Mouse (Mus musculus): Measurements from ENCODE around the gene Zfp219. TPM values are rescaled to one million over a fixed set of nuclear protein-coding genes. Genes with fewer than 3 reads are reported as not detected.
"Not testable (repeated sequence)": the region's sequence is repeated elsewhere in the genome, so short reads cannot be mapped to it uniquely, and the experiment has no call there.

Zfp219 gene
- 10 to 100 TPM; 33.8 to 38.0 TPM for total RNA-seq (2021)

DNA sequence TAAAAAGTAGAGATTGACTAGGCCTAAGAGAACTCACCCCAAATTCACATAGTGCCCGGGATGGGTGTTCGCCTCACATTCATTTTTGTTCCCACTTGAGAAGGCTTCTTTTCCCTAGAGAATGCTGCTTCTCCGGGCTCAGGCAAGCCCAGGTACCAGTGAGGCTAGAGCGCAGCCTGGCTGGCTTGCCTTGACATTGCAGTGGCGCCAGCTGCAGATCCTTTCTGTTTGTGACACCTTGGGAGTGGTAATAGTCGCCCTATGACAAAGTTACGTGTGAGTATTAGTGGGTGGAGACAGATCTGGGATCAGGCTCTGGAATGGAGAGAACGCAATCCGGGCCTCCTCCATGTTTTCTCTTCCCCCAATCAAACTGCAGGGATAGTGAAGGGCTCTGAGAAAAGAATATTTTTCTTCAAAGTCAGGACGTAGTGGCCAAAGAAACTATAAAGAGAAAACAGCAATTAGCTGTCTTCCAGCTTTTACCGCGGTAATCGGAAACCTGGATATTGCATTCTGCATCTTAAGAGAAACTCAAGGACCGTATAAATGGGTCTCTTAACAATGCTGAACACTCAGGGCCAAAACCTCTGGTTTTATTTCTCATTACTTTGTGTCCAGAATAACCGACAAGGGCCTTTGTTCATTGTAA is at the start of gene Zfp219:
Zfp219 (minus strand) TSS at position 248 of the 652 bp plus-strand sequence.
- peak; percentile 89 to 91 for DNase-seq
- intact Hi-C loops (cut with DNase I) = loop anchor here (2.0 kb wide), 1 partner anchor 84 kb away; the partner anchor contains the start of gene Hnrnpc

- intact Hi-C loops (cut with DNase I) = no loop called here
- no peak for DNase-seq
Observed at GRCm38 (mm10) chr14:52066135-52066534, 45.6 kb upstream of the Zfp219 start.

GRCm38 (mm10) chr14:52061798-52062197 is 41.3 kb upstream of the Zfp219 start:
- no peak for DNase-seq
- intact Hi-C loops (cut with DNase I) = no loop called here

GRCm38 (mm10) chr14:52060800-52061199 is 40.3 kb upstream of the Zfp219 start:
- DNase-seq = no peak
- intact Hi-C loops (cut with DNase I) = no loop called here

GRCm38 (mm10) chr14:52059982-52060381 is 39.4 kb upstream of the Zfp219 start:
- no peak for DNase-seq
- intact Hi-C loops (cut with DNase I) = no loop called here

DNA sequence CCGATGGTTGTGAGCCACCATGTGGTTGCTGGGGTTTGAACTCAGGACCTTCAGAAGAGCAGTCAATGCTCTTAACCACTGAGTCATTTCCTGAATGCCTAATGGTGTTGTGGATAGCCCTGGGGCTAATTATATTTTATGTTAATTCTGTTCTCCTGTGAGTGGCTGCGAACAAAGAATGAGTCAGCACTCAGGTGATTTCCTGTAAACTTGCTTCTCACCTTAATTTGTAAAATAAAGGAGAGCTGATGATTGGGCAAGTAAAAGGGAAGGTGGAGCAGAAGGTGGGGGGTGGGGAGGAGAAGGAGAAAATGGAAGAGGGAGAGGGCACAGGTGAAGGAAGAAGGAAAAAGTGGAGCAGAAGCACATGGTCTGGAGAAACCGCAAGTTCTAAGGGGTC is 32.2 kb upstream of the Zfp219 start:
- DNase-seq; intact Hi-C loops (cut with DNase I): not testable (repeated sequence)

DNA sequence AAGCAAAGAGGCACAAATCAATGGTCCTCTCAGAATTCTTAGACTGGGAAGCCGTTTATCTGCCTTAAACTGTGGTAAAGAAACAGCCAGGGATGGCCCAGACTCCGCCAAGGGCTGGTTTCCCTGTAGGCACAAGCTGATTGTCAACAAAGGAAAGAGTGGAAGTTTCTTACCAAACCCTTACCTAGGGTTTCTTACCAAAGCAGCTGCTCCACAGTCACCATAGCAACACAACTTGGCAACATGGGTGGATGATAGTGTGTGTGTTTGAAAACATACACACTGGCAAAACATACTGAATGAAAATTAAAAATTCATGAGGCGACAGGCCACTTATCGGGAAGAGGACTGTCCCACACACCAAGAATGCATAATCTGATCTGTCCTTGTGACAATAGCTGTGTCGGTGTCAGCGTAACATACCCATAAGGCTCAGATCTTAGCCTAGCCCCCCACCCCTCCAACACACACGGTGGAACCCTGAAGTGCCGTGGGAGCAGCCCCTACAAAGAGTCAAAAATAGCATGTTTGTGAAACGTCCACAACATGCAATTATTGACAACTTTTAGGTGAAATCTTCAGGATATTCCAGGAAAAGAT is 25.5 kb upstream of the Zfp219 start:
- no peak for DNase-seq
- intact Hi-C loops (cut with DNase I) = no loop called here

GRCm38 (mm10) chr14:52044901-52045678 is 24.6 kb upstream of the Zfp219 start:
- intact Hi-C loops (cut with DNase I) = no loop called here
- peak; percentile 27 to 51 for DNase-seq

- peak; percentile 12 to 30 for DNase-seq
- intact Hi-C loops (cut with DNase I) = no loop called here
Observed at GRCm38 (mm10) chr14:52043446-52043845, 22.9 kb upstream of the Zfp219 start.

DNA sequence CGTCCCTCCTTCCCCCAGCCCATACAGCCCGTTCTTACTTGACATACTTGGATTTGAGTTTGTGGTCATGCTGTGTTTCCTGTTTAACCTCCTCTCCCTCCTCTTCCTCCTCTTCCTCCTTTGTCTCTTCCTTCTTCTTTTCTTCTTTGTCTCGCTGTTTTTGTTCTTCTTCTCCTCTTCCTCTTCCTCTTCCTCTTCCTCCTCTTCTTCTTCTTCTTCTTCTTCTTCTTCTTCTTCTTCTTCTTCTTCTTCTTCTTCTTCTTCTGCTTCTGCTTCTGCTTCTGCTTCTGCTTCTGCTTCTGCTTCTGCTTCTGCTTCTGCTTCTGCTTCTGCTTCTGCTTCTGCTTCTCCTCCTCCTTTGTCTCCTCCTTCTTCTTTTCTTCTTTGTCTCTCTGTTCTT is 21.8 kb upstream of the Zfp219 start, which contains the start of gene Olfr221:
Olfr221 (minus strand) TSS at position 101 of the 400 bp plus-strand sequence.
- DNase-seq; intact Hi-C loops (cut with DNase I): not testable (repeated sequence)

GRCm38 (mm10) chr14:52039332-52039731 is 18.8 kb upstream of the Zfp219 start:
- intact Hi-C loops (cut with DNase I) = no loop called here
- no peak for DNase-seq

- intact Hi-C loops (cut with DNase I) = no loop called here
- no peak for DNase-seq
Observed at GRCm38 (mm10) chr14:52035926-52036325, 15.4 kb upstream of the Zfp219 start.

GRCm38 (mm10) chr14:52026342-52026741 is 5.8 kb upstream of the Zfp219 start:
- intact Hi-C loops (cut with DNase I) = no loop called here
- no peak for DNase-seq

- intact Hi-C loops (cut with DNase I) = no loop called here
- DNase-seq = no peak
Observed at GRCm38 (mm10) chr14:52024133-52024532, 3.6 kb upstream of the Zfp219 start.

- intact Hi-C loops (cut with DNase I) = loop anchor here (1.0 to 2.0 kb wide), 2 partner anchors 14 to 121 kb away; no protein-coding TSS in a partner anchor
- DNase-seq = peak; percentile 89 to 93
Observed at GRCm38 (mm10) chr14:52022709-52023459, 2.4 kb upstream of the Zfp219 start.

- no peak for DNase-seq
Observed at GRCm38 (mm10) chr14:52022244-52022708, 1.7 kb upstream of the Zfp219 start.

GRCm38 (mm10) chr14:52021568-52022212 is 1.2 kb upstream of the Zfp219 start:
- intact Hi-C loops (cut with DNase I) = loop anchor here (2.0 kb wide), 2 partner anchors 13 to 83 kb away; partner anchors contain the start of gene Hnrnpc
- DNase-seq = no peak

More at GRCm38 (mm10) chr14:52022244-52022708, 1.7 kb upstream of the Zfp219 start:
- intact Hi-C loops (cut with DNase I) = loop anchor here (2.0 kb wide), 1 partner anchor 13 kb away; no protein-coding TSS in a partner anchor

- intact Hi-C loops (cut with DNase I) = loop anchor here (2.0 kb wide), 1 partner anchor 84 kb away; the partner anchor contains the start of gene Hnrnpc
Observed at GRCm38 (mm10) chr14:52021138-52021529, 601 bp upstream of the Zfp219 start.

GRCm38 (mm10) chr14:52019590-52020340 is 768 bp downstream of the Zfp219 start:
- DNase-seq = peak; percentile 98
- intact Hi-C loops (cut with DNase I) = loop anchor here (2.0 kb wide), 1 partner anchor 85 kb away; the partner anchor contains the start of gene Hnrnpc

More at GRCm38 (mm10) chr14:52021138-52021529, 601 bp upstream of the Zfp219 start:
- DNase-seq = no peak

All from heart, postnatal 10 days (tissue).